Mouse (Mus musculus) spleen, embryonic (tissue): ENCODE data around the gene Ltbp2.

Experiments
- CTCF ChIA-PET: fragments of 350-600 bp; sonication (Branson Sonifier 250); formaldehyde crosslinking; loops from one replicate; lab custom pipeline; 2022; lab: Charles Lee

The Ltbp2 gene

GRCm38 (mm10) chr12:84840734-84841133 lies 35.6 kb downstream of the Ltbp2 start:
- CTCF ChIA-PET: no interaction called here

GRCm38 (mm10) chr12:84839965-84840364 lies 36.4 kb downstream of the Ltbp2 start:
- CTCF ChIA-PET: no interaction called here

DNA sequence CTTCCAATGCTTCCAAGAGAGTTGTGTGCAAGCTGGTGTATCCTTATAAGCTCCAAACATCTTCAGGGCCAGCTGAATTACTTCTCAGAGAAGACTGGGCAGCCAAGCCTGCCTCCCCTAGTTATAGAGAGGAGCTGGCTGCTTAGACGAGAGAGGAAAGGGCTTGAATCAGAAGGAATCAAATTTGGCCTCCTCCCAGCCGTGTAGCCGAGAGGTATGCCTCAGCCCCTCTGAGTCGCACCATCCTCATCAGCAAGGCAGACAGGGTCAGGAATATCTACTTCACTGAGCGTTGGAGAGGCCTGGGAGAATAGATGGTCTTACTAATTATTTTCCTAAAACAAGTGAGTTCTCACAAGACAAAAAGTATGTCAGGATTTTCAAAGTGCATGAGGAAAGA lies 40.7 kb downstream of the Ltbp2 start:
- CTCF ChIA-PET: no interaction called here

GRCm38 (mm10) chr12:84834773-84835172 lies 41.6 kb downstream of the Ltbp2 start:
- CTCF ChIA-PET: no interaction called here

GRCm38 (mm10) chr12:84831648-84832047 lies 44.7 kb downstream of the Ltbp2 start:
- CTCF ChIA-PET: no interaction called here

GRCm38 (mm10) chr12:84831141-84831540 lies 45.2 kb downstream of the Ltbp2 start:
- CTCF ChIA-PET: no interaction called here

- CTCF ChIA-PET: no interaction called here
Measured at GRCm38 (mm10) chr12:84830438-84830837, 45.9 kb downstream of the Ltbp2 start.

GRCm38 (mm10) chr12:84829913-84830312 lies 46.4 kb downstream of the Ltbp2 start:
- CTCF ChIA-PET: no interaction called here

- CTCF ChIA-PET: no interaction called here
Measured at GRCm38 (mm10) chr12:84829109-84829724, 47.1 kb downstream of the Ltbp2 start.

DNA sequence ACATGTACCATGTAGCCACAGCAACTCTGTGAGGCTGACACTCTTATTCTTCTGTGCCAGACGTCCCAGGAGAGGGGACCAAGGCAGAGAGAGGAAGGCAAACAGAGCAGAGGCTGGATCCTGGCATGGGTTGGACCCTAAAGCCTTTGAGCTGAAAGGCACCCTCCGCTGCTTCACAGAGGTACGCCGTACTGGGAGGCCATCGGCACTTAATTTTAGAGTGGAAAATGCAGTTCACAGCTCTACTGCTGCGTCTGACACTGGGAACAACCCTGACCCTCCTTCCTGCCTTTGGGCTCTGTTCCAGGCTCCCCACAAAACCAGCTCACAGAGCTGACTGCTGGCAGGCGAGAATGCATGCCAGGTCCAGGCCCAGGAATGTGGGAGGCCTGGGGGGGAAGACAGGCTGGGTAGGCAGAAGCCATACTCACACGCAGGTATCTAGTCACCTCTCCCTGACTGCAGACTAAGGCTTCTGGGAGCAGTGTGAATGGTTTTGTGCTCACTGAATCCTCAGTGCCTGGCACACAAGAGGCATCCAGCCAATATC lies 48.9 kb downstream of the Ltbp2 start:
- CTCF ChIA-PET: no interaction called here

GRCm38 (mm10) chr12:84824203-84824602 lies 52.1 kb downstream of the Ltbp2 start:
- CTCF ChIA-PET: no interaction called here

GRCm38 (mm10) chr12:84823601-84824000 lies 52.7 kb downstream of the Ltbp2 start:
- CTCF ChIA-PET: no interaction called here

GRCm38 (mm10) chr12:84819236-84820168 lies 56.8 kb downstream of the Ltbp2 start:
- CTCF ChIA-PET: no interaction called here

GRCm38 (mm10) chr12:84818496-84818895 lies 57.8 kb downstream of the Ltbp2 start:
- CTCF ChIA-PET: interaction anchor here (0.6 kb wide), 1 partner anchor 8 kb away, joined by 4 read pairs; no protein-coding TSS in a partner anchor

GRCm38 (mm10) chr12:84814663-84815325 lies 61.5 kb downstream of the Ltbp2 start:
- CTCF ChIA-PET: no interaction called here

- CTCF ChIA-PET: no interaction called here
Measured at GRCm38 (mm10) chr12:84813773-84814172, 62.6 kb downstream of the Ltbp2 start.

- CTCF ChIA-PET: no interaction called here
Measured at GRCm38 (mm10) chr12:84812004-84812403, 64.3 kb downstream of the Ltbp2 start.

- CTCF ChIA-PET: no interaction called here
Measured at GRCm38 (mm10) chr12:84811510-84811909, 64.8 kb downstream of the Ltbp2 start.

- CTCF ChIA-PET: no interaction called here
Measured at GRCm38 (mm10) chr12:84810810-84811209, 65.5 kb downstream of the Ltbp2 start.

- CTCF ChIA-PET: no interaction called here
Measured at GRCm38 (mm10) chr12:84809033-84809432, 67.3 kb downstream of the Ltbp2 start.

DNA sequence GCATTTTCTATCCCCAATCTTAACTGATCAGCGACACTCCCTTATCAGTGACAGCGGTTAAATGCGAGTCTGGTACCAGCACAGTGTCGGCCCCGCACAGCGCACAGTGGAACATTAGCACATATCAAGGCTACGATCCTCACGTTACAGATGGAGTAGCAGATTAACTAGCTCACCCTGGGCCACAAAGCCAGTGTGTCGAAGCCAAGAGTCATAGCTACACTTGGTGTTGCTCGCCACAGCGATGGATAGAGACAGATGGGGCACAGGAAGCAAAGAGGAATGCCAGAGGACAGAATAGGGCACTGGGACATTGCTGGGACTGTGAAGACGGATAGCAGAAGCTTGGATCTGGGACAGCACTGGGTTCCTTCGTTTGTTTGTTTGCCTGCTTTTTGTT lies 69.0 kb downstream of the Ltbp2 start:
- CTCF ChIA-PET: no interaction called here

- CTCF ChIA-PET: no interaction called here
Measured at GRCm38 (mm10) chr12:84806726-84807125, 69.6 kb downstream of the Ltbp2 start.
